Mouse (Mus musculus) limb, embryonic 13.5 days (tissue): ENCODE results near the gene Igdcc3. TPM values are rescaled to one million over a fixed set of nuclear protein-coding genes. Genes with fewer than 3 reads are reported as not detected.
A peak's percentile ranks its signal among the peaks of the same experiment; 100 is the strongest.

Source experiments
- ATAC-seq: fragments of 200-750 bp; cut with Nextera tagmentation; 2 replicates; pipeline ENCODE4 v1.8.0; 2017; ENCODE audit warnings: low read depth, moderate number of reproducible peaks, moderate TSS enrichment; ENCODE audit not compliant: low FRiP score
- H3K27ac ChIP-seq: fragments of 300-500 bp; sonication (generic); 2 replicates; pipeline ENCODE4 v1.5.1; 2015; ENCODE audit warnings: inconsistent platforms, mild to moderate bottlenecking, moderate library complexity
- H3K27me3 ChIP-seq: fragments of 300-500 bp; sonication (generic); 2 replicates; pipeline ENCODE4 v1.6.1; 2015; ENCODE audit warnings: mild to moderate bottlenecking, inconsistent platforms
- H3K36me3 ChIP-seq: fragments of 300-500 bp; sonication (generic); 2 replicates; pipeline ENCODE4 v1.6.1; 2015; ENCODE audit warnings: inconsistent platforms, mild to moderate bottlenecking, moderate library complexity
- H3K4me1 ChIP-seq: fragments of 300-500 bp; sonication (generic); 2 replicates; pipeline ENCODE4 v1.6.1; 2015; ENCODE audit warnings: inconsistent platforms
- H3K4me2 ChIP-seq: fragments of 300-500 bp; sonication (generic); replicated peaks from 2 replicates; pipeline ENCODE4 v1.6.1; 2015; ENCODE audit warnings: inconsistent platforms, mild to moderate bottlenecking, moderate library complexity
- H3K4me3 ChIP-seq: fragments of 300-500 bp; sonication (generic); 2 replicates; pipeline ENCODE4 v1.5.1; 2015; ENCODE audit warnings: moderate library complexity, mild to moderate bottlenecking, inconsistent platforms
- H3K9ac ChIP-seq: fragments of 300-500 bp; sonication (generic); 2 replicates; pipeline ENCODE4 v1.6.1; 2015; ENCODE audit warnings: mild to moderate bottlenecking, inconsistent platforms
- H3K9me3 ChIP-seq: fragments of 300-500 bp; sonication (generic); 2 replicates; pipeline ENCODE4 v1.6.1; 2016; ENCODE audit warnings: inconsistent platforms
- WGBS: fragments of 180-500 bp; shearing (Covaris S2); methylation state at CpG from one replicate; pipeline ENCODE4 v1.1.7; 2015; 5-methylcytosine and 5-hydroxymethylcytosine counted together
- polyA plus RNA-seq: library from polyadenylated mRNA; unstranded; fragments of >200 nt; fragmentation: Nextera tagmentation; extraction: Ambion mirVana; gene quantifications from 2 replicates; pipeline ENCODE4 v1.2.1, GENCODE M21; 2015

The Igdcc3 gene
- polyA plus RNA-seq, 1 experiment from 2014 or later = 1.2 TPM

- no peak for ATAC-seq
- Histone ChIP-seq H3K4me1 (peaks cover 38% of the 10 kb centered on the region), H3K36me3 (no peaks in the 10 kb centered on the region), H3K4me3 (no peak overlapping the region), H3K27me3 (peaks cover 99% of the 10 kb centered on the region), H3K4me2 (no peak overlapping the region), H3K27ac (no peak overlapping the region), H3K9me3 (no peaks in the 10 kb centered on the region; the same call in 1 of the 2 replicates), H3K9ac (no peak overlapping the region)
- 33% methylated on average over 1 of the region's 1 CpGs for WGBS
Measured at GRCm38 (mm10) chr9:65164870-65165269, 23.9 kb downstream of the Igdcc3 start.

- Histone ChIP-seq H3K36me3 (no peaks in the 10 kb centered on the region), H3K9ac (no peak overlapping the region), H3K27ac (no peak overlapping the region), H3K4me3 (no peak overlapping the region), H3K4me1 (peaks cover 42% of the 10 kb centered on the region), H3K4me2 (no peak overlapping the region), H3K27me3 (peaks cover 92% of the 10 kb centered on the region), H3K9me3 (no peaks in the 10 kb centered on the region; the same call in 1 of the 2 replicates)
- ATAC-seq = no peak
- 18% methylated on average over 9 of the region's 9 CpGs for WGBS
Measured at GRCm38 (mm10) chr9:65166386-65166785, 25.4 kb downstream of the Igdcc3 start.

GRCm38 (mm10) chr9:65168534-65168933, 27.5 kb downstream of the Igdcc3 start:
- H3K36me3 ChIP-seq = no peaks in the 10 kb centered on the region
- H3K9ac ChIP-seq = no peak overlapping the region
- 21% methylated on average over 6 of the region's 6 CpGs for WGBS
- H3K27ac ChIP-seq = no peak overlapping the region
- no peak overlapping the region for H3K4me3 ChIP-seq
- no peaks in the 10 kb centered on the region; the same call in 1 of the 2 replicates for H3K9me3 ChIP-seq
- H3K4me2 ChIP-seq = no peak overlapping the region
- no peak for ATAC-seq
- peaks cover 27% of the 10 kb centered on the region for H3K4me1 ChIP-seq
- peaks cover 90% of the 10 kb centered on the region for H3K27me3 ChIP-seq

- no peaks in the 10 kb centered on the region for H3K36me3 ChIP-seq
- no peak overlapping the region for H3K9ac ChIP-seq
- no peaks in the 10 kb centered on the region; the same call in 1 of the 2 replicates for H3K9me3 ChIP-seq
- H3K4me1 ChIP-seq = peaks cover 27% of the 10 kb centered on the region
- no peak overlapping the region for H3K4me3 ChIP-seq
- peaks cover 90% of the 10 kb centered on the region for H3K27me3 ChIP-seq
- no peak overlapping the region for H3K4me2 ChIP-seq
- no peak overlapping the region for H3K27ac ChIP-seq
- no peak for ATAC-seq
- 7% methylated on average over 4 of the region's 4 CpGs for WGBS
Measured at GRCm38 (mm10) chr9:65168952-65169351, 28.0 kb downstream of the Igdcc3 start.

- H3K27ac ChIP-seq = no peak overlapping the region
Measured at GRCm38 (mm10) chr9:65172654-65173053, 31.7 kb downstream of the Igdcc3 start.

GRCm38 (mm10) chr9:65175234-65175938, 34.4 kb downstream of the Igdcc3 start:
- H3K27me3 ChIP-seq = peaks cover 92% of the 10 kb centered on the region
- H3K9me3 ChIP-seq = no peaks in the 10 kb centered on the region
- ATAC-seq = no peak
- H3K4me3 ChIP-seq = no peak overlapping the region
- no peak overlapping the region for H3K9ac ChIP-seq
- no peaks in the 10 kb centered on the region for H3K36me3 ChIP-seq
- no peak overlapping the region for H3K4me2 ChIP-seq
- WGBS = 25% methylated on average over 5 of the region's 5 CpGs
- H3K4me1 ChIP-seq = peaks cover 45% of the 10 kb centered on the region
- H3K27ac ChIP-seq = no peak overlapping the region

More at GRCm38 (mm10) chr9:65172654-65173053, 31.7 kb downstream of the Igdcc3 start:
- peaks cover 86% of the 10 kb centered on the region for H3K27me3 ChIP-seq
- no peaks in the 10 kb centered on the region for H3K9me3 ChIP-seq
- no peak overlapping the region for H3K9ac ChIP-seq
- H3K4me2 ChIP-seq = no peak overlapping the region
- no peaks in the 10 kb centered on the region for H3K36me3 ChIP-seq
- ATAC-seq = no peak
- WGBS = 13% methylated on average over 9 of the region's 9 CpGs
- no peak overlapping the region for H3K4me3 ChIP-seq
- peaks cover 36% of the 10 kb centered on the region for H3K4me1 ChIP-seq

- ATAC-seq = no peak
- Histone ChIP-seq H3K4me3 (no peak overlapping the region), H3K27me3 (peaks cover 94% of the 10 kb centered on the region), H3K36me3 (no peaks in the 10 kb centered on the region), H3K4me1 (peaks cover 48% of the 10 kb centered on the region), H3K9me3 (no peaks in the 10 kb centered on the region), H3K27ac (no peak overlapping the region), H3K4me2 (no peak overlapping the region), H3K9ac (0 out of 2 replicates have a peak overlapping the region, but pooled peaks have one; percentile 8)
- WGBS = 30% methylated on average over 9 of the region's 9 CpGs
Measured at GRCm38 (mm10) chr9:65175939-65176871, 35.2 kb downstream of the Igdcc3 start.

- Histone ChIP-seq H3K4me1 (peaks cover 48% of the 10 kb centered on the region), H3K27me3 (peaks cover 96% of the 10 kb centered on the region), H3K4me3 (no peak overlapping the region), H3K9ac (no peak overlapping the region), H3K27ac (no peak overlapping the region), H3K9me3 (no peaks in the 10 kb centered on the region), H3K4me2 (no peak overlapping the region), H3K36me3 (no peaks in the 10 kb centered on the region)
- WGBS = 83% methylated on average over 3 of the region's 3 CpGs
- ATAC-seq = no peak
Measured at GRCm38 (mm10) chr9:65177497-65177896, 36.5 kb downstream of the Igdcc3 start.

GRCm38 (mm10) chr9:65177912-65178311, 36.9 kb downstream of the Igdcc3 start:
- H3K27ac ChIP-seq = no peak overlapping the region
- H3K4me2 ChIP-seq = no peak overlapping the region
- 64% methylated on average over 10 of the region's 10 CpGs for WGBS
- H3K36me3 ChIP-seq = no peaks in the 10 kb centered on the region
- peaks cover 96% of the 10 kb centered on the region for H3K27me3 ChIP-seq
- ATAC-seq = no peak
- H3K9me3 ChIP-seq = no peaks in the 10 kb centered on the region
- H3K4me1 ChIP-seq = peaks cover 48% of the 10 kb centered on the region
- H3K9ac ChIP-seq = no peak overlapping the region
- H3K4me3 ChIP-seq = no peak overlapping the region

- no peak overlapping the region; the same call in 1 of the 2 replicates for H3K9ac ChIP-seq
Measured at GRCm38 (mm10) chr9:65178336-65179213, 37.6 kb downstream of the Igdcc3 start.

GRCm38 (mm10) chr9:65179817-65180624, 39.0 kb downstream of the Igdcc3 start:
- H3K27ac ChIP-seq = no peak overlapping the region
- H3K4me3 ChIP-seq = no peak overlapping the region
- no peak overlapping the region for H3K9ac ChIP-seq
- H3K4me2 ChIP-seq = peak overlapping the region; percentile 37
- peaks cover 48% of the 10 kb centered on the region for H3K4me1 ChIP-seq
- 20% methylated on average over 17 of the region's 17 CpGs for WGBS
- peaks cover 88% of the 10 kb centered on the region for H3K27me3 ChIP-seq
- no peaks in the 10 kb centered on the region for H3K36me3 ChIP-seq
- no peaks in the 10 kb centered on the region for H3K9me3 ChIP-seq
- no peak for ATAC-seq

More at GRCm38 (mm10) chr9:65178336-65179213, 37.6 kb downstream of the Igdcc3 start:
- peak; percentile 38; the same call in 1 of the 2 replicates for ATAC-seq
- peaks cover 48% of the 10 kb centered on the region for H3K4me1 ChIP-seq
- no peaks in the 10 kb centered on the region for H3K9me3 ChIP-seq
- no peaks in the 10 kb centered on the region for H3K36me3 ChIP-seq
- H3K4me2 ChIP-seq = peak overlapping the region; percentile 42
- WGBS = 15% methylated on average over 22 of the region's 22 CpGs
- H3K27ac ChIP-seq = no peak overlapping the region
- peaks cover 95% of the 10 kb centered on the region for H3K27me3 ChIP-seq
- H3K4me3 ChIP-seq = no peak overlapping the region
